Mouse (Mus musculus): Measurements from ENCODE around the gene Whrn. TPM values are rescaled to one million over a fixed set of nuclear protein-coding genes. Genes with fewer than 3 reads are reported as not detected.

The Whrn gene
- total RNA-seq, 4 experiments from 2014 or later, result 56.7 to 95.9 (median 78.5) TPM

- no peak for DNase-seq
Measured at GRCm38 (mm10) chr4:63377483-63377882, 118.3 kb downstream of the Whrn start.

DNA sequence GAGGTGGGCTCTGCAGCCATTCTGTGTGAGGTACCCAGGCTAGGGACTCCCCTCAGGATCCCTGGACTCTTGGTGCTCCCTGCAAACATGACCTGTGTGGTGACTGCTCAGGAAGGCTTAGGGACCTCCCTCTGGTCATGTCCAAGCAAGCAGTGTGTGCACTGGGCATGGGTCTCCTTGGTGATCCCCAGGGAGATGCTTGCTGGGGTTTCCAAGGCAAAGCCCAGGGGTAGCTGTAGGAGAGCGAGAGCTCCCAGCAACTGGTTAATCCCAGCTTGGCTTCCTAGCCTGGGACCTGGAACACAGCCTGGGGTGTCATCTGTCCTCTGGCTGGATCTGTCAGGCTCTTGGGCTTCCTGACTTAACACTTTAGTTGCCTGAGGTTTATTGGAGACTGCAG, 120.4 kb downstream of the Whrn start:
- DNase-seq, result no peak

DNA sequence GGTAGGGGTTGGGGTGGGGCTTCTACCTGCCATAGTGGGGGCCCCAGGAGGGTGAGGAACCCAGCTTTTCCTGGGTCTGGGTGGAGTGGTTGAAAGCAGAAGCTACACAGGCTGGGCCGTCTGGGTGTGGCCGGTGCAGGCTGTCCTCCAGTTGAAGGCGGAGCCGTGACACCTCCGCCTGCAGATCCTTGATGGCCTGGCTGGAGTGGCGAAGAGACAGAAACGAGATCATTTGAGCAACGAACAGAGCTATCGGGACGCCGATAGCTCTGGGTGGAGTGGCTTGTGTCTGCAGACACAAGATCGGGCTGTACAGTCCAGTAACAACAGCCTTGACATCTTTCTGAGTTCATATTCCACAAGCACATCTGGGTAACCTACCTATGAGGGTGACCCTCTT, 121.5 kb downstream of the Whrn start:
- DNase-seq, result no peak

DNA sequence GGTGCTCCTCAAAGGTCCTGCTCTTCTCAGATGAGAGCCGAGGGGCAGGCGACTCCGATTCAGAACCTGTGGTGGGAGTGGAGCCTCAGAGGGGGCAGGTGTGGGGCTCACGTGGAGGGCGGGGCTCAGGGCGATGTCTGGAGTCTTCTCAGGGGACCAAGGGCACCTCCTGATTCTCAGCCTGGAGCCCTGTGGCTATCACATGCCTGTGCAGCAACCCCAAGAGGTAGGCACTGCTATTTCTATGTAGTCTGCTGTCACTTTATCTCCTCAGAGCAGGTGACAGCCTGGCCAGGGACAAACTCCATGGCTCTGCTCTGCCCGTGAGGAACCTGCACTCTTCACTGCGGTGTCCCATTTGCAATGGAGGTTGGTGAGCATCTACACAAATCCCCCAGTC, 122.4 kb downstream of the Whrn start:
- DNase-seq, result no peak

GRCm38 (mm10) chr4:63371890-63372289, 123.9 kb downstream of the Whrn start:
- no peak for DNase-seq

DNA sequence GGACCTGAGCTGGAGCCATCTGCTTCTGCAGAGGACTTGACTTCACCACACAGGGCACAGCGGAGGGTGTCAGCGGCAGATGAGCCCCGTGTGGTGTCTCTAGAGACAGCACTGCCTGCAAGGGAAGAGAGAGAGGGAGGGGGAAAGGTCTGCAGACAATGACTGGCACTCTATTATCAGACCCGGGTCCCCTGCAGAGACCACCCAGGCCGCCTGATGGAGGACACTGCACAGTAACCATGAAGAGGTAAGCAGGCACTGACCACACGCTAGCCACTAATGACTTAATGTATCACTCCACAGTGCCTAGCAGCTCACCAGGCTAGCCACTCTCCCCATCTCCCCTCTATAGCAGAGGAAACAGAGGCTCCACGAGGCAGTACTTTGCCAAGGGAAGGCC, 124.9 kb downstream of the Whrn start:
- DNase-seq, result no peak

- DNase-seq, result peak; percentile 73
Measured at GRCm38 (mm10) chr4:63368577-63368976, 127.2 kb downstream of the Whrn start.

Other genes with a start within 250 kb of the Whrn start
- gene Orm1, start 151.4 kb downstream of the Whrn start, total RNA-seq (2022), result 10 to 100 TPM; 18.5 to 49.4 (median 27.4) TPM
- gene Orm3, start 139.8 kb downstream of the Whrn start, total RNA-seq (2022), result 10 to 100 TPM in 1 of 4 experiments, 1 to 10 TPM in 3; 6.4 to 14.0 (median 8.7) TPM
- gene Orm2, start 133.5 kb downstream of the Whrn start, total RNA-seq (2022), result 1 to 10 TPM in 3 of 4 experiments, under 1 TPM in 1; 0.74 to 4.3 (median 2.8) TPM
- gene Akna, start 92.6 kb downstream of the Whrn start, total RNA-seq (2022), result 1 to 10 TPM; 4.4 to 9.9 (median 7.0) TPM
- 100 to 1,000 TPM; 191 to 202 (median 194) TPM for gene Atp6v1g1, start 48.8 kb upstream of the Whrn start, total RNA-seq (2022)
- gene Tmem268, start 62.8 kb upstream of the Whrn start, total RNA-seq (2022), result 10 to 100 TPM; 13.1 to 15.1 (median 14.0) TPM
- not detected for gene Gm11213, start 109.3 kb upstream of the Whrn start, total RNA-seq (2022)
- not detected for gene Tex48, start 126.4 kb upstream of the Whrn start, total RNA-seq (2022)
- gene Gm11214, start 167.4 kb upstream of the Whrn start, total RNA-seq (2022), result not detected
- gene Tnfsf15, start 249.1 kb upstream of the Whrn start, total RNA-seq (2022), result under 1 TPM; 0.34 to 0.83 (median 0.36) TPM

All from adrenal gland, adult 8-10 months (tissue).